ENCODE assay signal across 21 mouse cellular contexts in the genomic region with DNA sequence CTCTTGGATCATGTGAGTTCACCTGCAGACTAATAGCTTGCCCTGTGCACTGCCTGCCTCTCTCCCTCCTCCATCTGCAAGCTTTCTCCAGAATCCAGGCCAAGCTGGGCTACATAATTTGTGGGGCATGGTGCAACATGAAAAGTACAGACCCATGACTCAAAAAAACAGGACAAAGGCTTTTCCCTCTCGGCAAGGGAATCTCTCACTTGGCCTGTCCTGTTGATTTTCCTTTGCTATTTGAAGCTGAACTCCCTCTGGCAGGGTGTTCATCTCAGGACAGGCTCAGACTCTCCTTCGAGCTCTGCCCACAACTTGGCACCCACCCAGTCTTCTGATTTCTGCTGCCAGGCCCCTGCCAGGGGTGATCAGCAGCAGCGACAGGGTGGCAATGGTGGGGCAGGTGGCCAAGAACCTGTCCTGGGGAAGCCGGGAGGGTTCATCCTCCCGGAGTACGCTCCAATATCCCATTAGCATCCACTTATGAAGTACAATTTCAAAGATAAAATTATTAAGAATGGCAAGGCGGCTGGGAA.
DNase-seq lines count a peak whose midpoint lies in the region; ATAC-seq and TF ChIP-seq lines count a peak whose summit lies in the region.
"Had no signal": no experiment of that assay in that cellular context is flagged by ENCODE, and none has a peak within 500 bp of the region (broad histone marks: within the 10 kb centered on the region; RNA-seq: fewer than 3 reads in every experiment).

No protein-coding gene starts in this region.

- no peak overlapping the region for H3K4me2 ChIP-seq in forebrain, postnatal 0 days (ENCODE audit: low read depth)
- H3K4me2 ChIP-seq in forebrain, embryonic 16.5 days (ENCODE audit: low read length): no peak overlapping the region
- H3K4me2 ChIP-seq: limb, embryonic 12.5 days; neural tube, embryonic 12.5 days had no signal

- no peak overlapping the region for H3K4me3 ChIP-seq in forebrain, postnatal 0 days (ENCODE audit: low read depth, low read length)
- no peak overlapping the region for H3K4me3 ChIP-seq in forebrain, embryonic 16.5 days (replicated peaks; ENCODE audit: low read length)
- H3K4me3 ChIP-seq: forebrain, embryonic 10.5 days; left cerebral cortex, adult 2 months; limb, embryonic 12.5 days; megakaryocyte, embryonic 14.5 days; neural tube, embryonic 12.5 days had no signal

- DNase-seq in adrenal gland, adult 2 months: peak; percentile 17
- DNase-seq in adrenal gland, postnatal 4 days (ENCODE audit: low spot score in 2 of 2): no peak
- no peak for DNase-seq in forebrain, postnatal 0 days
- DNase-seq in left cerebral cortex, postnatal 4 days: peak; percentile 85
- no peak for DNase-seq in left cerebral cortex, adult 11 months (ENCODE audit: low spot score)
- DNase-seq in adipocyte (ENCODE audit: low spot score): peak; percentile 85
- DNase-seq in right cerebral cortex, adult 2 months (ENCODE audit: low spot score in 2 of 2): no peak
- DNase-seq: cerebellum, adult 11-12 months; kidney, adult 2 months; kidney, postnatal 14 days; thymus, postnatal 4 days had no signal

- H3K9ac ChIP-seq in forebrain, postnatal 0 days: no peak overlapping the region
- H3K9ac ChIP-seq in forebrain, embryonic 16.5 days (replicated peaks; ENCODE audit: low read depth, low read length): no peak overlapping the region
- H3K9ac ChIP-seq: limb, embryonic 12.5 days; liver, embryonic 14.5 days; neural tube, embryonic 12.5 days had no signal

- H3K27ac ChIP-seq in forebrain, postnatal 0 days (ENCODE audit: low read depth, low read length): no peak overlapping the region
- no peak overlapping the region for H3K27ac ChIP-seq in forebrain, embryonic 16.5 days (ENCODE audit: low read length)
- H3K27ac ChIP-seq: forebrain, embryonic 10.5 days; left cerebral cortex, adult 2 months; limb, embryonic 12.5 days; liver, embryonic 14.5 days; neural tube, embryonic 12.5 days had no signal

- no peaks in the 10 kb centered on the region for H3K36me3 ChIP-seq in forebrain, postnatal 0 days (ENCODE audit: insufficient read depth)
- H3K36me3 ChIP-seq in forebrain, embryonic 16.5 days (ENCODE audit: control insufficient read depth, insufficient read depth): no peaks in the 10 kb centered on the region
- H3K36me3 ChIP-seq: forebrain, embryonic 10.5 days; G1E; limb, embryonic 12.5 days; neural tube, embryonic 12.5 days had no signal

- no peaks in the 10 kb centered on the region for H3K9me3 ChIP-seq in forebrain, postnatal 0 days (ENCODE audit: low read length)
- H3K9me3 ChIP-seq in forebrain, embryonic 16.5 days (ENCODE audit: control insufficient read depth, low read length): no peaks in the 10 kb centered on the region
- H3K9me3 ChIP-seq: forebrain, embryonic 10.5 days; G1E; limb, embryonic 12.5 days; neural tube, embryonic 12.5 days had no signal

- intact Hi-C loops in left cerebral cortex, postnatal 4 days (cut with DNase I): no loop called here

- WGBS in forebrain, postnatal 0 days: 46% methylated on average over 7 of the region's 7 CpGs
- WGBS in forebrain, embryonic 16.5 days: 51% methylated on average over 7 of the region's 7 CpGs

- peaks cover 7% of the 10 kb centered on the region for H3K4me1 ChIP-seq in forebrain, postnatal 0 days (ENCODE audit: insufficient read depth)
- H3K4me1 ChIP-seq in forebrain, embryonic 16.5 days (replicated peaks; ENCODE audit: control insufficient read depth, insufficient read depth, low read length): peaks cover 22% of the 10 kb centered on the region
- H3K4me1 ChIP-seq: megakaryocyte, embryonic 14.5 days had no signal

- no peak for TF ChIP-seq CTCF in forebrain, postnatal 0 days (IDR thresholded peaks at IDR 0.05; ENCODE audit: low read depth)

- H3K27me3 ChIP-seq in forebrain, postnatal 0 days (ENCODE audit: insufficient read depth, low read length): no peaks in the 10 kb centered on the region
- H3K27me3 ChIP-seq in forebrain, embryonic 16.5 days (replicated peaks; ENCODE audit: control insufficient read depth, insufficient read depth, low read length): no peaks in the 10 kb centered on the region
- H3K27me3 ChIP-seq: neural tube, embryonic 12.5 days had no signal

- peak; percentile 5; the same call in 1 of the 2 replicates for ATAC-seq in forebrain, postnatal 0 days
- ATAC-seq in forebrain, embryonic 16.5 days: no peak
- ATAC-seq: CD4-positive, CD25-positive, alpha-beta regulatory T cell, adult 4 months; hindbrain, embryonic 16.5 days had no signal

Comparison
In these comparisons a context has a peak if more than half of its experiments do, and no peak if none do; other contexts are left out.
1. DNase-seq: peak in adrenal gland, adult 2 months (single experiment), left cerebral cortex, postnatal 4 days (single experiment) and adipocyte (single experiment); none in adrenal gland, postnatal 4 days (0 of 2), forebrain, postnatal 0 days (single experiment), left cerebral cortex, adult 11 months (single experiment) and right cerebral cortex, adult 2 months (0 of 2).